Mouse (Mus musculus): ENCODE data around the gene Trim40.

- TF ChIP-seq POLR2A (IDR thresholded peaks at IDR 0.05; ENCODE audit: insufficient read depth, low read depth, low read length) (no peak), CTCF (IDR thresholded peaks at IDR 0.05) (no peak)
Observed at GRCm38 (mm10) chr17:36909802-36910201, 19.9 kb upstream of the Trim40 start.

Data from heart, adult 2 months (tissue).